Mouse (Mus musculus) erythroblast, embryonic 14.5 days (primary cell): Measurements from ENCODE around the gene Upf3b.

ENCODE experiments used
- GATA1 ChIP-seq: IDR thresholded peaks from 2 replicates; pipeline ENCODE4 v1.6.1; 2012; ENCODE audit warnings: low read length, inconsistent platforms, mixed read lengths
- TAL1 ChIP-seq: IDR thresholded peaks from 3 replicates; pipeline ENCODE4 v1.6.1; 2012; ENCODE audit warnings: low read length, inconsistent platforms, mixed read lengths

GRCm38 (mm10) chrX:37110881-37111193 is 715 bp upstream of the Upf3b start:
- no peak for TF ChIP-seq GATA1
- TF ChIP-seq TAL1, result no peak
